8 mouse cellular contexts compared by ENCODE assay signal in the genomic region with DNA sequence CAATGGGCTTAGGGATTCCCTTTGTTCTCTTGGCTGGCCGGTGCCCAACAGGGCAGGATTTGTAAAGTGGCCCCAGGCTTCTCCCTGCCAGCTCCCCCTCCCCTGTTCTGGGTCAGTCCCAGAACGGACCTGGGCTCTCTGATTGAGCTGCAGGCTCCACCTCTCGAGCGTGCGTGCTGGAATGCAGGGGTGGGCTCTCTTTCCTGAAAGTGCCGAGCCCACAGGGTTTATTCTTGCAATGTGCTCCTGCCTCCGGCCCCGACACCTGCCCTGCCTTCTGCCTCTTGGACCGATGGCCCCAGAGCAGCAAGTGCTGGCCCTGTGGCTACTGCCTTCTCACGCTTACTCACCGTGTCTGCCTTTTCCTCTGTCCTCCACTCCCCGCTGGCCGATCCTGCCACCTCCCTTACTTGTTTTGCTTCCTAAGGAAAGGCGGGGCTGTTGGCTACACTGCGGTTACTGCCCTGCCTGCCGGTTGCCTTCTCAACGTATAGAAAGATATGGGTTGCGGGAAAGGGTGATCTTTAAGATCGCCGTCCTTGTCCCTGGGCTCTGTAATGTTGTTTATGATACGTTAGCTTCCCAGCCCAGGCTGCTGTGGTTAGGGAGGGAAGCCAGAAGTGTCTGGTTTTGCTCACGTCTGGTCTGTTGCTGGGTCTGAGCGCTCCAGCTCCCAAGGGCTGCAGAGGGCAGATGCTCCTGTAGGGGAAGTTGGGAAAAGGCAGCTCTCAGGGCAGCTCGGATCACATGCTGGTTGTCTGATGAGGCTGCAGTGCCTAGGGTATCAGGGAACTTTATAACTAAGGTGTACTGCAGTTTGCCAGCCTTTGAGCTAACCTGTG.
DNase-seq lines count a peak whose midpoint lies in the region; ATAC-seq lines count a peak whose summit lies in the region.

No protein-coding gene starts in this region.

- intact Hi-C loops in heart, postnatal 25 days (cut with DNase I) = loop anchor here (10.0 kb wide), 1 partner anchor 806 kb away; a partner anchor contains a TSS

- peaks cover 36% of the 10 kb centered on the region for H3K4me1 ChIP-seq in hindbrain, embryonic 10.5 days (replicated peaks)
- H3K4me1 ChIP-seq in liver, embryonic 15.5 days (replicated peaks) = peaks cover 32% of the 10 kb centered on the region

- peak overlapping the region; percentile 65 for H3K4me2 ChIP-seq in liver, embryonic 15.5 days

- WGBS in hindbrain, embryonic 10.5 days = under 1% methylated on average over 24 of the region's 24 CpGs
- WGBS in liver, embryonic 15.5 days (ENCODE audit: insufficient replicate concordance) = 2% methylated on average over 24 of the region's 24 CpGs

- no peaks in the 10 kb centered on the region for H3K36me3 ChIP-seq in hindbrain, embryonic 10.5 days
- no peaks in the 10 kb centered on the region for H3K36me3 ChIP-seq in liver, embryonic 15.5 days (replicated peaks)

- peak overlapping the region; percentile 7; the same call in 1 of the 2 replicates for H3K9ac ChIP-seq in liver, embryonic 15.5 days

- peak; percentile 97 for DNase-seq in heart, adult 11 months
- DNase-seq in heart, postnatal 25 days (ENCODE audit: low spot score) = no peak
- peak; percentile 30 to 44 for DNase-seq in adrenal gland, postnatal 36 days
- peak; percentile 48 for DNase-seq in hindbrain, embryonic 10.5 days (ENCODE audit: low spot score)
- peak; percentile 49 for DNase-seq in neural tube, embryonic 10.5 days (ENCODE audit: extremely low spot score, low spot score)
- no peak for DNase-seq in spleen, postnatal 14 days (ENCODE audit: low spot score in 2 of 2)

- H3K27me3 ChIP-seq in hindbrain, embryonic 10.5 days (ENCODE audit: insufficient read depth, poor library complexity, severe bottlenecking) = peaks cover 11% of the 10 kb centered on the region; the same call in 1 of the 2 replicates
- no peaks in the 10 kb centered on the region; the same call in 1 of the 2 replicates for H3K27me3 ChIP-seq in liver, embryonic 15.5 days

- ATAC-seq in erythroblast, adult 5-6 weeks (replicated peaks; ENCODE audit: low FRiP score, poor library complexity, severe bottlenecking) = 0 out of 2 replicates have a peak, but pooled peaks have one; percentile 19
- ATAC-seq in liver, embryonic 15.5 days (ENCODE audit: insufficient read depth) = 0 out of 2 replicates have a peak, but pooled peaks have one; percentile 25

- H3K9me3 ChIP-seq in hindbrain, embryonic 10.5 days = no peaks in the 10 kb centered on the region
- H3K9me3 ChIP-seq in liver, embryonic 15.5 days (replicated peaks) = no peaks in the 10 kb centered on the region

- peak overlapping the region; percentile 59 for H3K4me3 ChIP-seq in hindbrain, embryonic 10.5 days
- peak overlapping the region; percentile 31 for H3K4me3 ChIP-seq in liver, embryonic 15.5 days (replicated peaks)

- peak overlapping the region; percentile 84 for H3K27ac ChIP-seq in hindbrain, embryonic 10.5 days
- H3K27ac ChIP-seq in liver, embryonic 15.5 days (replicated peaks) = no peak overlapping the region

Comparison
In these comparisons a context has a peak if more than half of its experiments do, and no peak if none do; other contexts are left out.
1. DNase-seq: peak in heart, adult 11 months (single experiment), adrenal gland, postnatal 36 days (2 of 2), hindbrain, embryonic 10.5 days (single experiment) and neural tube, embryonic 10.5 days (single experiment); none in heart, postnatal 25 days (single experiment) and spleen, postnatal 14 days (0 of 2).